Mouse (Mus musculus) ES-Bruce4 (cell line): Measurements from ENCODE around the gene 4931428F04Rik.

Source experiments
- CTCF ChIP-seq: IDR thresholded peaks from one replicate; pipeline ENCODE4 v1.8.1; 2011; ENCODE audit warnings: low read depth, low read length
- EP300 ChIP-seq: IDR thresholded peaks from 2 replicates; pipeline ENCODE4 v1.6.1; 2011; ENCODE audit warnings: low read depth, low read length; ENCODE audit not compliant: insufficient read depth
- POLR2A ChIP-seq: IDR thresholded peaks from one replicate; pipeline ENCODE4 v1.8.1; 2011; ENCODE audit warnings: low read length; ENCODE audit not compliant: insufficient read depth

DNA sequence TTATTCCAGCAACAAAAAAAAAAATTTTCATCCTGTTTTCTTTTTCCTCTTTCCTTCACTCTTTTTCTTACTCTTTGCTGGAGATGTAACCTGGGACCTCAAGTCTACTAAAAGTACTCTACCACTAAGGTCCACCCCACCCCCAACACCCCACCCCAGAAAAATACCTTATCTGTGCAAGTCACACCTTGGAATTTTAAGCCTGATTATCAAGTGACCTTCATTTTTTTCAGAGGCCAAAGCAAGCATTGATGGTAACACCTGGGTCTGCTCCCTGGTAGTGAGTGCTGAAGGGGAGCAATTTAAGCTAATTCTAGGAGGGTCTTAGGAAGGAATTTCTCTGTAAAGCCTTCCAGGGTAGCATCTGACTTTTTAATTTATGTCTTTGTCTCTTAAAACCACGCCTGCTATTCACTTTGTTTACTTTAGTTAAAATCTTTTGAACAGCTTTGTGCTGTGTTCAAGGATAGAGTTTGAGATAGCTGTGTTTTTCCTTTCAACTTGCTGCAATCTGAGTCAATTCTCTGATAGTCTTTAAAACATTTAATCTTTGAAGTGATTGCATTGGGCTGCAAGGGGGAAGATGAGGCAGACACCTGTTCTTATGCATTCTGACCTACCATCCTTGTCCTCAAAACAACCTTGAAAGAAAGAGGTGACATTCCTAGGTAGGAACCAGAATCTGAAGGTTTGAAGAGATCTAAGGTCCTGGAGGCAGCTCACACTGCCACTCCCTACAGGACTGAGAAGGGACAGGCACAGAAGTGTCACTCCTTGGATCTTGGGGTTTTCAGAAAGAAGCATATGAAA is 56.3 kb downstream of the 4931428F04Rik start:
- TF ChIP-seq POLR2A = no peak
- no peak for TF ChIP-seq CTCF
- TF ChIP-seq EP300 = 0 out of 2 replicates have a peak, but pooled peaks have one; percentile 22
